Mouse (Mus musculus): Measurements from ENCODE around the gene Olfr149. TPM values are rescaled to one million over a fixed set of nuclear protein-coding genes. Genes with fewer than 3 reads are reported as not detected.
"Not testable (repeated sequence)": the region's sequence is repeated elsewhere in the genome, so short reads cannot be mapped to it uniquely, and the experiment has no call there.

Olfr149 gene
- total RNA-seq (2021) = not detected
- long read RNA-seq, experiment 1 = 0 reads
- long read RNA-seq, experiment 2 = 0 reads

DNA sequence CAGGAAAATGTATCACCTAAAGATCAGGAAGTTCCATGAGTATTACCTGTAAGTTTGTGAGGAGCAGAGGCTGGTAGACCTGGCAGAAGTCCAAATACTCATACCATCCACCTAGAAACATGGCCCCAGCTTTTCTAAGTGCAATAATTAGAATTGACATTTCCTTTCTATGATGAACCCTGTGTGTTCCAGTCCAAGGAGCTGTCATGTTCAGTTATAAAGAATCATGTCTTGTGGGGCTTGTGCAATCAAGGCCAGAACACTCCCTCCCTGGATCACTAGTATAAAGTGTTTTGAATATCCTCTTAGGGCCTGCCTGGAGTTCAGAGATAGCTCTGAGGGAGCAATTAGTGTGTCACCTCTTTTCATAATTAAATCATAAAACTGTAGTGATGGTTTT is at the start of gene Olfr149:
Gene Olfr149, minus strand, starts transcription at position 101 of the 400 bp plus-strand sequence.
- intact Hi-C loops (cut with DNase I) = no loop called here
- no peak for DNase-seq

DNA sequence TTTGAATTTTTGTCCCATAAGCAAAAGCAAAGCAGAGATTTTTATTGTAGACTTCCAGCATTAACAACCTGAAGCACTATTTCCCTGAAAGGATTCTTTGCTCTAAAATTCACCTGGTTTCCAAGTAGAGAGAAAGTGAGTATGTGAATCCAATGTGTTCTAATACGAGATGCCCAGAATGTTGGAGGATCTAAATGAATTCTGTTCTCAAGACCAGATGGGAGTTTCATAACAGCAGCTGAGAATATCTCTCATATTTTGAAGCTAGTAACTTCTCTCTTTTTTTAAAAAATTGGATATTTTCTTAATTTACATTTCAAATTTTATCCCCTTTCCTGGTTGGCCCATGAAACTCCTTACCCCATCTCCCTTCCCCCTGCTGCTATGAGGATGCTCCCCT is 39.5 kb upstream of the Olfr149 start:
- DNase-seq = no peak
- intact Hi-C loops (cut with DNase I) = no loop called here

DNA sequence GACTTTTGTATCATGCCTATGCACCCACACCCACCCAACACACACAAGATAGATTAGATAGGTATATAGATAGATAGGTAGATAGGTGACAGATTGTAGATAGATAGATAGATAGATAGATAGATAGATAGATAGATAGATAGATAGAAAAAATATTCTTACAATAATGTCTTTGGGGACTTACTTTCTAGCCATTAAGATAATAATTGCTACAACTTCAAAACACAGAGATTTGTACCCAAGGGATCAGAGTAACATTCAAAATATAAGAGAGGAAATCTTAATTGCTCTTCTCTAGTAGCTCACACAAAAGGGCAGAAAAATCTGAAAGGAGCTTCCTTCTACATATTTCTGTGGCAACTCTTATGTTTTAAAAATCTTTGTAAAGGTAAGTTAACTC is 39.0 kb upstream of the Olfr149 start, which contains the start of gene Olfr967:
Gene Olfr967, plus strand, starts transcription at position 301 of the 400 bp plus-strand sequence.
- no peak for DNase-seq
- intact Hi-C loops (cut with DNase I) = no loop called here

DNA sequence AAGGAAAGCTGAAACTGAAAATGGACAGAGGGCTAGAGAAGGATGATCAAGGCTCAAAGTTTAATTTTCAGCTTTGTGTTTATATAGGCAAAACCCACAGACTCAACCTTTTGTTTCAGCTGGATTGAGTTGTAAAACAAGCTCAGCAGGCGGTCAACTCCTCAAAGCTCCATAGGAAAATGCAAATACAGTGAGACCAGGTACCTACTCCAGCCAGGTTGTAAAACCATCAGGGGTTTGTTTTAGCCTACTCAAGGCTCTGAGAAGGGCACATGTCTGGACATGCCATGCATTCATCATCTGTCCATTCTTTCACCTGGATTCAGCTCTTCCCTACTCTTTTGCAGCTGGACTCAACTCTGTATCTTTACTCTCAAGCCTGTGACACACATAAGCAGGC is 33.8 kb upstream of the Olfr149 start:
- intact Hi-C loops (cut with DNase I) = no loop called here

DNA sequence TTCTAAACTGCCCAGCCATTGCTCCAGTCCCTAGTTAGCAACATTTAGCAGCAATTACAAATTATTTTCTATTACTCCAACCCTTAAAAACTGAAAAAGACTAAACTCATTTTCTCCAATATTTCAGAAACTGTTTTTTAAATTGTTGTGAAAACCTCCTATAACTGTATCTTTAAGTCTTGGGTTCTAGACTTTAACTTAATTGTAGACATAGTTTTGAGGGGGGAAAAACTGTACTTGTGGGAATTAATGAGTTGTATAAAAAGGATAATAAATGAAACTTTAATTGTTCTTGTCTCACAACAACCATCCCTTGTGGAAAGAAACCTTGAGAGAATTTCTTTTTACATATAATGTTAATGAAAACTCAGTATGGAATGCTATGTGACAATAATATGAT is 23.8 kb upstream of the Olfr149 start, which contains the start of gene Olfr150:
Gene Olfr150, plus strand, starts transcription at position 301 of the 400 bp plus-strand sequence.
- intact Hi-C loops (cut with DNase I) = no loop called here
- no peak for DNase-seq

More for the DNA sequence above, 33.8 kb upstream of the Olfr149 start:
- DNase-seq = no peak

DNA sequence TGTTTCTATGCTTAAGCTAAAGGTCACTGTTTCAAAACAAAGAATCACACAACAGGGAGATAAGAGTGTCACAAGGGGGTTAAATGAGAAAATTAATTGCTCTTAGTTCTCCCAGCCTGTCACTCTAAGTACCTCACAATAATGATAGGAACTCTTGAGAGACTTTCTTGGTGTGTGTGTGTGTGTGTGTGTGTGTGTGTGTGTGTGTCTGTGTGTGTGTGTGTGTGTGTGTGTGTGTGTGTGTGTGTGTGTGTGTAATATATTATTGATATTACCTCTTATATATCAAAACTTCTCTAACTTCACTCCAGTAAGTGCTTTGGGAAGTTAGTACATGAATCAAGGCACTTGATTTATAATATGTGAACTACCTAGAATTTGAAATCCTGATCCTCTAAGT is 4.1 kb upstream of the Olfr149 start, which contains the start of gene Olfr965:
Gene Olfr965, plus strand, starts transcription at position 301 of the 400 bp plus-strand sequence.
- intact Hi-C loops (cut with DNase I) = no loop called here
- DNase-seq = no peak

DNA sequence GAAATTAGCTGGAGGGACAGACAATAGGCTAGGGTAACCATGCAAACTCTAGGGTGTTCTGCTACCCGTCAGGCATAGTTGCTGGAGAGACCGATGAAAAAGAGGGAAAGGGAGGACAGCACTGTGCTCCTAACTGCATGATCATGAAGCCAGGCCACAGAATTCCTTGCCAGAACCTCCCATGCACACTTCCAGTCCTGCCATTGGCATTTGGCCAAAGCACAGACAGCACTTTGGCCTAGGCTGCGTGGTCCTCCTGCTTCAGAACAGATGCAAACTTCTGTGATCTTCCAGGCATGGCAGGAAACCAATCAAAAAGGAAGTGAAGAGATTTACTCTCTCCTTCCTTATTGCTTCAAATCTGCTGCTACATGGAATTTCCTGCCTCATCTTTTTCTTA is 2.0 kb upstream of the Olfr149 start:
- DNase-seq = no peak
- intact Hi-C loops (cut with DNase I) = no loop called here

DNA sequence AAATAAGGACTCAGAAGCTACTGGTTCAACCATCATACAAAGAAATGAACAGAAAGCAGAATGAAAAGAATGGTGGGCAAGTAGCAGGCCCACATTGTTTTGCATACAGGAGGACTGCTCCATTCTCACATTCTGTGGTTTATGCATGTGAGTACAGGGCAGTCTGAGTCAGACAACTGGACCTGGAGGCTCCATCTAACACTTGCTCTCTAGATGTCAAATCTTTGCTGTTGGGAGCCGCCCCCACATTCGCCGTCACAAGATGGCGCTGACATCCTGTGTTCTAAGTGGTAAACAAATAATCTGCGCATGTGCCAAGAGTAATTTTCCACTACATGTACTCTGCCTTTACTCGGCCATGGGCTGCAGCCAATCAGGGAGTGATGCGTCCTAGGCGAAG is 5.8 kb downstream of the Olfr149 start:
- DNase-seq; intact Hi-C loops (cut with DNase I): not testable (repeated sequence)

DNA sequence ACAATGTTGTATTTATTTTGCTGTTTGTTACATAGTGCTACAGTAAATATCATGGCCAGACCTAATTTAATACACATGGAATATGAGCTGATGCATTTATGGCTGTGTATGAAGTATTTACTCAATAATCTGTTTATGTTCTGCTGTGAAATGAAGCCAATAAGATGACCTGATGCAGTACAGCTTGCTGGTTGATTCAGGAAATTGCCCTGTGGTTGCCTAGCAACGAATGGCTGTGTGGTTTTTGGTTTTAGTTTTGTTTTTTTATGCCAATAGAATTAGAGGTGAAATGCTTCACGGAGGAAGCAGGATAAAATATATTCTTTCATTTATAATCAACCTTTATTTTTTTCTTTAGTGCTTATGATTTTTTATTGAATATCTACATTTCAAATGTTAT is 27.6 kb downstream of the Olfr149 start:
- intact Hi-C loops (cut with DNase I) = no loop called here
- no peak for DNase-seq

DNA sequence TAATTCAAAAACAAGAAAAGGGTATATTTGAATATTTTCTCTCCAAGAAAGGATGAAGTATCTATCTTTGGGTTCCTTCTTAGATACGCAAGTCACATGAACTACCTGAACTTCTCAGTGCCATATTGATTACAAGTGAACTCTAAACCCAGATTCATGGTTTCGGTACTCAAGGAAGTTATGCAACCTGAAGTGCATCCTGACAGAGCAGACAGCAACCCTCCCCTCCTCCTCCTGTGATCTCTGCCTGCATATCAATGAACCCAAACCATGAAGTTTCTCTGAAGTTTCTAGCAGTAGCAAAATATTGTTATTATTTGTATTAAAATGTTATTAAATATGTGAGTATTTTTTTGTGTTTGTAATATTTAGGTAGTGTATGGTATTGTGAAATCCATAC is 28.4 kb downstream of the Olfr149 start:
- intact Hi-C loops (cut with DNase I) = no loop called here
- no peak for DNase-seq

DNA sequence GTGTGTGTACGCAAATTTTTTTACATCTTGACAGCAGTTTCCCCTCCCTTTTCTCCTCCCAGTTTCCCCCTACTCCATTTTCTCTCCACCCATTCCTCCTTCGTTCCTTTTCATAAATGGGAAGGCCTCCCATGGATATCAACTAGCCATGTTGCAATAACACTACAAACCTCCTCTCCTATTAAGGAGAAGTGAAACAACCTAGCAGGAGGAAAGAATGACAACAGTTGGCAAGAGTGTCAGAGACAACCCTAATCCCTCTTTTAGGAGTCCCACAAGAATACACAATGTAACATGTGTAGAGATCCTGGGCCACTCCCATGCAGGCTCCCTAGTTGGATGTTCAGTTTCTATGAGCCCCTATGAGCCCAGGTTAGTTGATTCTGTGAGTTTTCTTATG is 32.1 kb downstream of the Olfr149 start:
- no peak for DNase-seq
- intact Hi-C loops (cut with DNase I) = no loop called here

DNA sequence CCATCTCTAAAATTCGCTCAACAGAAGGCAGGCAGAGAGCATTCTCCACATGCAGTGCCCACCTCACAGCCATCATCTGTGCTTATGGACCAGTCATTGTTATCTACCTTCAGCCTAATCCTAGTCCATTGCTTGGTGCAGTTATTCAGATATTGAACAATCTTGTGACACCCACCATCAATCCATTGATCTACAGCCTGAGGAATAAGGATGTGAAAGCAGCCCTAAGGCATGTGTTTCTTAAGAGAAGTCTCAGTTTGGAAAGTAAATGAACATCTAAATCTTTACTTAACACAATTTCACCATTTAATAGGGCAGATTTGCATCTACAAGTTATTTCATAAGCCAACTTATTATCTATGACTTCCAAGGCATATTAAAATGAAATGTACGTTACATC is 37.2 kb downstream of the Olfr149 start:
- no peak for DNase-seq
- intact Hi-C loops (cut with DNase I) = no loop called here

DNA sequence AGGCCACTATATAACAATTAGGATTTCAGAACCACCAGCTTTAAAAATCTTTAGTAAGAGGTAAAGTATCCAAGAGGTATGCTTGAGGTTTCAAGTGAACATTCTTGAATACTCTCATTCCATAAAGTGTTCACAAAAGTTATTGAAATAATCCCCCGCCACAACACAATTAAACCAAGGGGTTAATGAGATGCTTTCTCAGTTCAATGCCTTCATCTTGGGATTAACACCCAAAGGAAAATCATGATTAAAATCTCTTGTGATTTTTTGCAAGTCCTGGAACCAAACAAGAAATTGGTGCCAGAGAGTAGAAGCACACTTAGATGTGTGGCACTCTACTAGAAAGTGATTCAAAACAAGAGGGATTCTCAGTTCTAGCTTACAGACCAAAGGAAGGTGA is 40.0 kb downstream of the Olfr149 start, which contains the start of gene Olfr963:
Gene Olfr963, plus strand, starts transcription at position 301 of the 400 bp plus-strand sequence.
- intact Hi-C loops (cut with DNase I) = no loop called here
- DNase-seq = no peak

DNA sequence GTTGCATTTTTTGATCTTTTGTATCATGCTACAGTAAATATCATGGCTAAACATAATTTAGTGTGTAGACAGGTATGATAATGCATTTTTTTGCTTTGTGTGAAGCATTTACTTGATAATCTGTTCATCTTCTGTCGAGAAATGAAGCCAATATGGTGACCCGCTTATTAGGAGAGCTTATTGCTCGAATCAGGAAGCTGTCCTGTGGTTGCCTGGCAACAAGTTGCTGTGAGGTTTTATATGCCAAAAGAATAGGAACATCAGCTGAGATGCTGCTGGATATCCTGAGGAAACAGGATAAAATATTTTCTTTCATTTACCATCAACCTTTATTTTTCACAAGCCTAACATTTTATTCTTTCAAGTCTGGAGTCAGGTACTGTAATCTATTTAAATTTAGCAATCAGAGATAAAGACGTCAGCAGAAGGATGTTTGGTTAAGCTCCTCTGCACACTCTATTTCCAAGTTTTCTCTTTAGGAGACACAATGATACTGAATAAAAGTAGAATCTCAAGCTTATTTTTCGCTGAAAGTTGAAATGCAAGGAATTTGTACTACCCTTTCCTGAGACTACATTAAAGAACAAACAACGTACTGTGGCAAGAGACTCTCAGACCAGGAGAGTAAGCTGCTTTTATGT is 52.0 kb downstream of the Olfr149 start:
- intact Hi-C loops (cut with DNase I) = no loop called here
- DNase-seq = no peak

Other genes starting within 250 kb of the Olfr149 start
- gene Olfr955, start 235.2 kb downstream of the Olfr149 start, total RNA-seq (2021) = not detected
- gene Olfr44, start 213.1 kb downstream of the Olfr149 start, total RNA-seq (2021) = not detected
- not detected for gene Olfr957, start 191.3 kb downstream of the Olfr149 start, total RNA-seq (2021)
- not detected for gene Olfr958, start 153.1 kb downstream of the Olfr149 start, total RNA-seq (2021)
- not detected for gene Olfr959, start 131.5 kb downstream of the Olfr149 start, total RNA-seq (2021)
- gene AW551984, start 102.7 kb downstream of the Olfr149 start, total RNA-seq (2021) = 1 to 10 TPM in 1 of 2 experiments, under 1 TPM in 1; 0.92 to 1.3 TPM
- not detected for gene Olfr148, start 96.5 kb downstream of the Olfr149 start, total RNA-seq (2021)
- not detected for gene Olfr960, start 85.7 kb downstream of the Olfr149 start, total RNA-seq (2021)
- gene Olfr961, start 62.0 kb downstream of the Olfr149 start, total RNA-seq (2021) = not detected
- gene Olfr963, start 39.9 kb downstream of the Olfr149 start, total RNA-seq (2021) = not detected
- not detected for gene Olfr965, start 4.2 kb upstream of the Olfr149 start, total RNA-seq (2021)
- not detected for gene Olfr150, start 23.9 kb upstream of the Olfr149 start, total RNA-seq (2021)
- not detected for gene Olfr967, start 39.1 kb upstream of the Olfr149 start, total RNA-seq (2021)
- gene Olfr968, start 76.1 kb upstream of the Olfr149 start, total RNA-seq (2021) = not detected
- not detected for gene Olfr969, start 83.8 kb upstream of the Olfr149 start, total RNA-seq (2021)
- gene Olfr970, start 101.7 kb upstream of the Olfr149 start, total RNA-seq (2021) = not detected
- gene Olfr971, start 129.8 kb upstream of the Olfr149 start, total RNA-seq (2021) = not detected
- not detected for gene Olfr972, start 159.3 kb upstream of the Olfr149 start, total RNA-seq (2021)
- gene Olfr229, start 200.2 kb upstream of the Olfr149 start, total RNA-seq (2021) = not detected
- not detected for gene Olfr974, start 230.4 kb upstream of the Olfr149 start, total RNA-seq (2021)
- not detected for gene Olfr975, start 244.9 kb upstream of the Olfr149 start, total RNA-seq (2021)